Mouse (Mus musculus): ENCODE data around the gene Mvb12b. TPM values are rescaled to one million over a fixed set of nuclear protein-coding genes. Genes with fewer than 3 reads are reported as not detected.

Gene Mvb12b
- total RNA-seq, 2 experiments from 2014 or later, result 26.1 to 26.8 TPM

GRCm38 (mm10) chr2:33705687-33706320 lies 181.9 kb downstream of the Mvb12b start:
- intact Hi-C loops (cut with DNase I), result no loop called here
- no peak for DNase-seq

- DNase-seq, result peak in 1 of 2 experiments; percentile 22
- intact Hi-C loops (cut with DNase I), result no loop called here
These were observed 184.5 kb downstream of the Mvb12b start for GRCm38 (mm10) chr2:33703286-33703685.

GRCm38 (mm10) chr2:33702705-33703104 lies 185.0 kb downstream of the Mvb12b start:
- DNase-seq, result peak; percentile 61 to 73
- intact Hi-C loops (cut with DNase I), result no loop called here

- DNase-seq, result no peak
- intact Hi-C loops (cut with DNase I), result no loop called here
These were observed 186.3 kb downstream of the Mvb12b start for GRCm38 (mm10) chr2:33701446-33701815.

GRCm38 (mm10) chr2:33700581-33701445 lies 186.9 kb downstream of the Mvb12b start:
- intact Hi-C loops (cut with DNase I), result no loop called here

GRCm38 (mm10) chr2:33698898-33699297 lies 188.8 kb downstream of the Mvb12b start:
- intact Hi-C loops (cut with DNase I), result no loop called here

More at GRCm38 (mm10) chr2:33700581-33701445, 186.9 kb downstream of the Mvb12b start:
- no peak for DNase-seq

GRCm38 (mm10) chr2:33696428-33696827 lies 191.3 kb downstream of the Mvb12b start:
- DNase-seq, result no peak
- intact Hi-C loops (cut with DNase I), result no loop called here

More at GRCm38 (mm10) chr2:33698898-33699297, 188.8 kb downstream of the Mvb12b start:
- no peak for DNase-seq

- intact Hi-C loops (cut with DNase I), result no loop called here
- no peak for DNase-seq
These were observed 193.8 kb downstream of the Mvb12b start for GRCm38 (mm10) chr2:33693931-33694330.

GRCm38 (mm10) chr2:33689880-33690462 lies 197.8 kb downstream of the Mvb12b start:
- intact Hi-C loops (cut with DNase I), result no loop called here
- peak in 1 of 2 experiments; percentile 63 for DNase-seq

GRCm38 (mm10) chr2:33689155-33689879 lies 198.4 kb downstream of the Mvb12b start:
- no peak for DNase-seq
- intact Hi-C loops (cut with DNase I), result no loop called here

GRCm38 (mm10) chr2:33683594-33683993 lies 204.2 kb downstream of the Mvb12b start:
- intact Hi-C loops (cut with DNase I), result no loop called here

GRCm38 (mm10) chr2:33683095-33683494 lies 204.7 kb downstream of the Mvb12b start:
- intact Hi-C loops (cut with DNase I), result no loop called here
- no peak for DNase-seq

More at GRCm38 (mm10) chr2:33683594-33683993, 204.2 kb downstream of the Mvb12b start:
- no peak for DNase-seq

GRCm38 (mm10) chr2:33682219-33682618 lies 205.5 kb downstream of the Mvb12b start:
- intact Hi-C loops (cut with DNase I), result loop anchor here (1.0 kb wide), 1 partner anchor 53 kb away; no protein-coding TSS in a partner anchor
- DNase-seq, result peak; percentile 52 to 72

Other genes with a start within 250 kb of the Mvb12b start
- gene Lmx1b, start 247.4 kb downstream of the Mvb12b start, total RNA-seq (2021), result not detected

Data from heart, postnatal 10 days (tissue).